Mouse (Mus musculus) hindbrain, embryonic 11.5 days (tissue): ENCODE measurements around the gene Agfg1. TPM values are rescaled to one million over a fixed set of nuclear protein-coding genes. Genes with fewer than 3 reads are reported as not detected.

ENCODE experiments used
- ATAC-seq: fragments of 200-750 bp; cut with Nextera tagmentation; 2 replicates; pipeline ENCODE4 v1.8.0; 2017; ENCODE audit warnings: mild to moderate bottlenecking, moderate TSS enrichment, moderate library complexity; ENCODE audit not compliant: low FRiP score
- DNase-seq: peaks from one replicate; pipeline ENCODE4 v3.0.0-alpha.2; 2015; ENCODE audit warnings: low spot score
- H3K27ac ChIP-seq: fragments of 300-500 bp; sonication (generic); 2 replicates; pipeline ENCODE4 v1.5.1; 2014; ENCODE audit warnings: mild to moderate bottlenecking, low read depth, low read length
- H3K27me3 ChIP-seq: fragments of 300-500 bp; sonication (generic); 2 replicates; pipeline ENCODE4 v1.6.1; 2014; ENCODE audit warnings: mild to moderate bottlenecking, low read length, moderate library complexity, mixed read lengths; ENCODE audit not compliant: control insufficient read depth, insufficient read depth
- H3K36me3 ChIP-seq: fragments of 300-500 bp; sonication (generic); 2 replicates; pipeline ENCODE4 v1.6.1; 2014; ENCODE audit warnings: mild to moderate bottlenecking, low read length, moderate library complexity, mixed read lengths; ENCODE audit not compliant: control insufficient read depth, insufficient read depth
- H3K4me1 ChIP-seq: fragments of 300-500 bp; sonication (generic); replicated peaks from 2 replicates; pipeline ENCODE4 v1.6.1; 2014; ENCODE audit warnings: low read length, mixed read lengths; ENCODE audit not compliant: control insufficient read depth, insufficient read depth
- H3K4me2 ChIP-seq: fragments of 300-500 bp; sonication (generic); replicated peaks from 2 replicates; pipeline ENCODE4 v1.6.1; 2014; ENCODE audit warnings: mild to moderate bottlenecking, low read depth, low read length
- H3K4me3 ChIP-seq: fragments of 300-500 bp; sonication (generic); 2 replicates; pipeline ENCODE4 v1.5.1; 2014; ENCODE audit warnings: low read depth, low read length
- H3K9ac ChIP-seq: fragments of 300-500 bp; sonication (generic); 2 replicates; pipeline ENCODE4 v1.6.1; 2014; ENCODE audit warnings: low read depth, low read length
- H3K9me3 ChIP-seq: fragments of 300-500 bp; sonication (generic); 2 replicates; pipeline ENCODE4 v1.6.1; 2016; ENCODE audit warnings: low read length; ENCODE audit not compliant: control insufficient read depth
- WGBS: fragments of 180-500 bp; shearing (Covaris S2); extraction: QIAGEN DNeasy Blood & Tissue Kit; methylation state at CpG from one replicate; pipeline ENCODE4 v1.1.7; 2014; 5-methylcytosine and 5-hydroxymethylcytosine counted together
- polyA plus RNA-seq: library from polyadenylated mRNA; unstranded; fragments of >200 nt; fragmentation: Nextera tagmentation; extraction: Ambion mirVana; gene quantifications from 2 replicates; pipeline ENCODE4 v1.2.1, GENCODE M21; 2014

Gene Agfg1
- polyA plus RNA-seq, 1 experiment from 2014 or later: 47.2 TPM

DNA sequence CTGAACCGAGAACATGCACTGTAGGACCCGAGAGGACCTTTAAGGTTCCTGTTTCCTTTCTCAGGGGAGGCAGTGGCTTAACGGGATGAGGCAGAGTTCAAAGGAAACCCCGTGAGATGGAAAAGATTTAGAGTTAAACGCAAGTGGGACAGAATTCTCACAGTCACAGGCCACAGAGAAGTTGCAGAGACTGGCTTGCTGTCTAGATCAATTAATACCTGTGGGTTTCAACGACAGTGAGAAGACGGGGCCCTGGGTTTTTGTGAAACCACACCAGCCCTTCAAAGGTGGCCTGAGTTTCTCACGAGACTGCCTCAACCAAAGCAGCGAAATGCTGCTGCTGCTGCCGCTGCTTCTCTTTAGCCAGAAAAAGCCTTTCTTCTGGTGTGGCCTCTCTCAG, 19.9 kb upstream of the Agfg1 start:
- Histone ChIP-seq H3K4me2 (no peak overlapping the region), H3K27ac (no peak overlapping the region), H3K9ac (no peak overlapping the region), H3K27me3 (no peaks in the 10 kb centered on the region), H3K4me1 (no peaks in the 10 kb centered on the region), H3K9me3 (no peaks in the 10 kb centered on the region), H3K36me3 (no peaks in the 10 kb centered on the region), H3K4me3 (no peak overlapping the region)
- DNase-seq (no peak), ATAC-seq (no peak)
- 68% methylated on average over 10 of the region's 10 CpGs for WGBS

GRCm38 (mm10) chr1:82820179-82820578, 19.1 kb upstream of the Agfg1 start:
- Histone ChIP-seq H3K4me3 (no peak overlapping the region), H3K4me2 (no peak overlapping the region), H3K27ac (no peak overlapping the region), H3K9ac (no peak overlapping the region), H3K9me3 (no peaks in the 10 kb centered on the region), H3K4me1 (no peaks in the 10 kb centered on the region), H3K27me3 (no peaks in the 10 kb centered on the region), H3K36me3 (no peaks in the 10 kb centered on the region)
- 66% methylated on average over 15 of the region's 15 CpGs for WGBS
- no peak for DNase-seq
- ATAC-seq: no peak

- ATAC-seq (no peak), DNase-seq (no peak)
- H3K27ac ChIP-seq: no peak overlapping the region
- no peaks in the 10 kb centered on the region for H3K4me1 ChIP-seq
- H3K36me3 ChIP-seq: no peaks in the 10 kb centered on the region
- WGBS: 87% methylated on average over 3 of the region's 3 CpGs
- no peaks in the 10 kb centered on the region for H3K9me3 ChIP-seq
- H3K4me2 ChIP-seq: no peak overlapping the region
- H3K27me3 ChIP-seq: no peaks in the 10 kb centered on the region
- no peak overlapping the region for H3K9ac ChIP-seq
- H3K4me3 ChIP-seq: no peak overlapping the region
Measured at GRCm38 (mm10) chr1:82820626-82821186, 18.6 kb upstream of the Agfg1 start.

GRCm38 (mm10) chr1:82821846-82822245, 17.4 kb upstream of the Agfg1 start:
- H3K27ac ChIP-seq: no peak overlapping the region
- no peak for ATAC-seq
- WGBS: 84% methylated on average over 3 of the region's 3 CpGs

GRCm38 (mm10) chr1:82824147-82824546, 15.1 kb upstream of the Agfg1 start:
- DNase-seq (no peak), ATAC-seq (no peak)
- H3K9ac ChIP-seq: no peak overlapping the region
- H3K4me3 ChIP-seq: no peak overlapping the region
- no peak overlapping the region for H3K4me2 ChIP-seq
- 89% methylated on average over 6 of the region's 6 CpGs for WGBS
- no peaks in the 10 kb centered on the region for H3K9me3 ChIP-seq
- no peaks in the 10 kb centered on the region for H3K36me3 ChIP-seq
- no peaks in the 10 kb centered on the region for H3K27me3 ChIP-seq
- H3K27ac ChIP-seq: no peak overlapping the region
- no peaks in the 10 kb centered on the region for H3K4me1 ChIP-seq

More at GRCm38 (mm10) chr1:82821846-82822245, 17.4 kb upstream of the Agfg1 start:
- Histone ChIP-seq H3K27me3 (no peaks in the 10 kb centered on the region), H3K9ac (no peak overlapping the region), H3K4me3 (no peak overlapping the region), H3K4me1 (no peaks in the 10 kb centered on the region), H3K36me3 (no peaks in the 10 kb centered on the region), H3K4me2 (no peak overlapping the region), H3K9me3 (no peaks in the 10 kb centered on the region)
- DNase-seq: no peak

DNA sequence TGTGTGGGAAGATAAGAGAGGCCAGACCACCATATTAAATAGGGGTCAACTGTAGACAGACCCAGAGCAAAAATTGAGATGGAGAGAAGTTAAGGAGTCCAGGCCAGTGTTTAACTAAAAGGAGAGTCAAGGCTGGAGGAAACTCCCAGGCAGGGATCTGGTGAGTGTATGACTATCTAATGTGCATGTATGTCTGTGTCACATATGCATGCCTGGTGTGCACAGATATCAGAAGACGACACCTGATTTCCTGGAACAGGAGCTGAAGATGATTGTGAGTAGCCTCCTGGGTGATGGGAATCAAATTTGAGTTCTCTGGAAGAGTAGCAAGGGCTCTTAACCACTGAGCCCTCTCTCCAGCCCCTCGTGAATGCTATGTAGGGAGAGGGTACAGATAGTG, 14.0 kb upstream of the Agfg1 start:
- ATAC-seq (no peak), DNase-seq (no peak)
- Histone ChIP-seq H3K36me3 (no peaks in the 10 kb centered on the region), H3K4me3 (no peak overlapping the region), H3K27ac (no peak overlapping the region), H3K9ac (no peak overlapping the region), H3K9me3 (no peaks in the 10 kb centered on the region), H3K4me1 (no peaks in the 10 kb centered on the region), H3K4me2 (no peak overlapping the region), H3K27me3 (no peaks in the 10 kb centered on the region)
- 88% methylated on average over 2 of the region's 2 CpGs for WGBS

GRCm38 (mm10) chr1:82825783-82826182, 13.5 kb upstream of the Agfg1 start:
- no peak overlapping the region for H3K4me3 ChIP-seq
- ATAC-seq (no peak), DNase-seq (no peak)
- no peak overlapping the region for H3K4me2 ChIP-seq
- H3K9ac ChIP-seq: no peak overlapping the region
- no peaks in the 10 kb centered on the region for H3K27me3 ChIP-seq
- no peaks in the 10 kb centered on the region for H3K4me1 ChIP-seq
- no peaks in the 10 kb centered on the region for H3K9me3 ChIP-seq
- H3K36me3 ChIP-seq: no peaks in the 10 kb centered on the region
- 95% methylated on average over 7 of the region's 7 CpGs for WGBS
- no peak overlapping the region for H3K27ac ChIP-seq

GRCm38 (mm10) chr1:82826911-82827310, 12.4 kb upstream of the Agfg1 start:
- no peak overlapping the region for H3K9ac ChIP-seq
- H3K27ac ChIP-seq: no peak overlapping the region
- no peaks in the 10 kb centered on the region for H3K27me3 ChIP-seq
- ATAC-seq (no peak), DNase-seq (no peak)
- no peak overlapping the region for H3K4me3 ChIP-seq
- H3K9me3 ChIP-seq: no peaks in the 10 kb centered on the region
- H3K4me2 ChIP-seq: no peak overlapping the region
- no peaks in the 10 kb centered on the region for H3K4me1 ChIP-seq
- 43% methylated on average over 5 of the region's 5 CpGs for WGBS
- H3K36me3 ChIP-seq: no peaks in the 10 kb centered on the region

DNA sequence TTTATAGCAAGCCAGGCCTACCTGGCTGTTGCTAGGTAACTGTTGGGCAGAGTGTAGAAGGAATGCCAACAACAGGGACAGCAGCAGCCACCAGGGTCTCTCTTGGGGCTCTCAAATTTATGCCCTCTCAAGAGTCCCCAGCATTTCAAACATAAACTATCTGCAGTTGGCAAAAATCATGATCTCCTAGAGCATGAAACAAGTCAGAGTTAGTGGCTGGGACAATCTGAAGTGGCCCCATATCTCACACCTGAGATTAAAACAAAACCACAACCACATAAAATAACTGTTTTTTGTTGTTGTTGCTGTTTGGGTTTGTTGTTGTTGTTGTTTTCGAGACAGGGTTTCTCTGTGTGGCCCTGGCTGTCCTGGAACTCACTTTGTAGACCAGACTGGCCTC, 8.5 kb upstream of the Agfg1 start:
- WGBS: 89% methylated on average over 1 of the region's 1 CpGs

More for the DNA sequence above, 8.5 kb upstream of the Agfg1 start:
- H3K4me2 ChIP-seq: no peak overlapping the region
- ATAC-seq (no peak), DNase-seq (no peak)
- no peak overlapping the region for H3K4me3 ChIP-seq
- H3K9ac ChIP-seq: no peak overlapping the region
- H3K9me3 ChIP-seq: no peaks in the 10 kb centered on the region
- no peaks in the 10 kb centered on the region for H3K4me1 ChIP-seq
- no peaks in the 10 kb centered on the region for H3K27me3 ChIP-seq
- no peak overlapping the region for H3K27ac ChIP-seq
- H3K36me3 ChIP-seq: no peaks in the 10 kb centered on the region
